Mouse (Mus musculus) megakaryocyte, embryonic 14.5 days (primary cell): ENCODE results near the gene Schip1.

ENCODE experiments used
- FLI1 ChIP-seq: IDR thresholded peaks from 2 replicates; pipeline ENCODE4 v1.6.1; 2012; ENCODE audit warnings: low read length, inconsistent platforms, mixed read lengths
- GATA1 ChIP-seq: IDR thresholded peaks from 3 replicates; pipeline ENCODE4 v1.6.1; 2012; ENCODE audit warnings: mixed read lengths, low read length, inconsistent platforms, borderline replicate concordance

DNA sequence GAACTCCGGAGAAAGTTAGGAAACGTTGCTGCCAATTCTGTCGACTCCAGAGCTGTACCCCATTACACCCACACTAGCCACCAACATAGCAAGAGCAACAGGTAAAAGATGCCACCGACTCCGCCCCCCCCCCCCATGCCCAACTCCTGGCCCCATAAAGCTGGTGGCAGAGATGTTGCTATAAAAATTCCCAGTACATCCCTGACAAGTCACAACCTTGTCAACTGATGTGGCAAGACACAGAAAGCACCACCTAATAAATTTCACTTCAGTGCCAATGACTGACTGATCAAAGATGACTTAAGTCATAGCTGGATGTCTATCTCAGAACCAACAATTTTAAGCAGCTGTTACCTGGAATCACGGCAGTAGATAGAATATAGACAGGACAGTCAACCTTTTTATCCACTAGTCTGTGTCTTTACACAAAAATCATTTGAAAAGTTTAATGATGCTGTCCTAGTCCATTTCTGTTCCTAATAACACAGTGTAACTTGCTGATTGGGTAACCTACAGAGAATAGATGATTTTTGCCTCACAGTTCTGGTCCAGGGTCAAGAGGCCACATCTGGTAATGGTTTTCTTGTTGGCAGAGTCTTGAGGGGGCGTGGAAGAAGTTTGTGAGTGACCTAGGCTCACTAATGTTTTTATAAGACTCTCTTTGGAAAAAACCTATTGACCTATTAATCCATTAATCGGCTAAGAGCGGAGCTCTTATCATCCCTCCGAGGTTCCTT is 389.3 kb downstream of the Schip1 start:
- TF ChIP-seq GATA1 (no peak), FLI1 (no peak)
